Mouse (Mus musculus): ENCODE measurements around the gene Gas7. TPM values are rescaled to one million over a fixed set of nuclear protein-coding genes. Genes with fewer than 3 reads are reported as not detected.

The Gas7 gene
- polyA plus RNA-seq, 1 experiment from 2014 or later, result 10.2 TPM

GRCm38 (mm10) chr11:67515020-67515911 is 60.0 kb downstream of the Gas7 start:
- H3K27ac ChIP-seq, result peak overlapping the region; percentile 80
- no peaks in the 10 kb centered on the region for H3K27me3 ChIP-seq (ENCODE audit: insufficient read depth, low read length)
- H3K9me3 ChIP-seq (replicated peaks; ENCODE audit: low read length), result no peaks in the 10 kb centered on the region
- WGBS, result 17% methylated on average over 5 of the region's 5 CpGs
- H3K4me3 ChIP-seq (replicated peaks; ENCODE audit: low read depth, low read length), result no peak overlapping the region
- ATAC-seq (replicated peaks; ENCODE audit: low FRiP score, low read depth) (peak; percentile 89), DNase-seq (ENCODE audit: low spot score) (peak; percentile 65)
- no peaks in the 10 kb centered on the region for H3K36me3 ChIP-seq (ENCODE audit: insufficient read depth, low read length)
- TF ChIP-seq CTCF (IDR thresholded peaks at IDR 0.05; ENCODE audit: low read depth), result no peak
- no peak overlapping the region for H3K4me2 ChIP-seq (ENCODE audit: low read length)
- no peak overlapping the region for H3K9ac ChIP-seq (ENCODE audit: low read depth, low read length)
- peaks cover 12% of the 10 kb centered on the region; the same call in 1 of the 2 replicates for H3K4me1 ChIP-seq (replicated peaks; ENCODE audit: insufficient read depth, low read length)

- Histone ChIP-seq H3K27me3 (ENCODE audit: insufficient read depth, low read length) (no peaks in the 10 kb centered on the region), H3K27ac (peak overlapping the region; percentile 80), H3K9ac (ENCODE audit: low read depth, low read length) (no peak overlapping the region), H3K36me3 (ENCODE audit: insufficient read depth, low read length) (no peaks in the 10 kb centered on the region), H3K4me2 (ENCODE audit: low read length) (no peak overlapping the region), H3K9me3 (replicated peaks; ENCODE audit: low read length) (no peaks in the 10 kb centered on the region), H3K4me1 (replicated peaks; ENCODE audit: insufficient read depth, low read length) (peaks cover 12% of the 10 kb centered on the region; the same call in 1 of the 2 replicates), H3K4me3 (replicated peaks; ENCODE audit: low read depth, low read length) (no peak overlapping the region)
- no peak for DNase-seq (ENCODE audit: low spot score)
- 36% methylated on average over 3 of the region's 3 CpGs for WGBS
- ATAC-seq (replicated peaks; ENCODE audit: low FRiP score, low read depth), result no peak; the same call in 1 of the 2 replicates
- TF ChIP-seq CTCF (IDR thresholded peaks at IDR 0.05; ENCODE audit: low read depth), result no peak
Observed at GRCm38 (mm10) chr11:67515912-67516305, 60.7 kb downstream of the Gas7 start.

GRCm38 (mm10) chr11:67517748-67518147 is 62.5 kb downstream of the Gas7 start:
- H3K4me1 ChIP-seq (replicated peaks; ENCODE audit: insufficient read depth, low read length), result peaks cover 12% of the 10 kb centered on the region; the same call in 1 of the 2 replicates
- no peak for ATAC-seq (replicated peaks; ENCODE audit: low FRiP score, low read depth)
- H3K36me3 ChIP-seq (ENCODE audit: insufficient read depth, low read length), result no peaks in the 10 kb centered on the region
- no peaks in the 10 kb centered on the region for H3K27me3 ChIP-seq (ENCODE audit: insufficient read depth, low read length)
- no peak for DNase-seq (ENCODE audit: low spot score)
- TF ChIP-seq CTCF (IDR thresholded peaks at IDR 0.05; ENCODE audit: low read depth), result peak; percentile 41; the same call in 1 of the 2 replicates
- no peak overlapping the region for H3K9ac ChIP-seq (ENCODE audit: low read depth, low read length)
- no peak overlapping the region for H3K27ac ChIP-seq
- 55% methylated on average over 2 of the region's 2 CpGs for WGBS
- no peaks in the 10 kb centered on the region for H3K9me3 ChIP-seq (replicated peaks; ENCODE audit: low read length)
- H3K4me3 ChIP-seq (replicated peaks; ENCODE audit: low read depth, low read length), result no peak overlapping the region
- no peak overlapping the region for H3K4me2 ChIP-seq (ENCODE audit: low read length)

DNA sequence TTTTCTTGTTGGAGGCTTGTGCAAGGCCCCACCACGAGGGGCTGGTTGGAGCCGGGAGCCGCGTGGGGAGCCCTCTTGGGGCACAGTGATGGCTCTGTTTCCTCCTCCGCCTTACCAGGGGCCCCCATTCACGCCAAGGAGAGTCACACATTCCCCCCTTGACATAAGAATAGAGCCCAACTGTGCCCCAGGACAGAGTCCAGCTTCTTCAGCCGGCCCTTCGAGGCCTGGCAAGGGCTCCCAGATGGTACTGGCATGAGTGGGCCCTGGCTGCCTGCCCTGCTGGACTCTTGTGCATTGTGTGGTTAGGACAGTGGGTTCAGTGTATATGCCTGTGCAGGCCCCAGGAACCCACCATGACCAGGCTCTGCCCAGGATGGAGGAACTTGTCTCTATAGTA is 63.7 kb downstream of the Gas7 start:
- no peaks in the 10 kb centered on the region for H3K9me3 ChIP-seq (replicated peaks; ENCODE audit: low read length)
- DNase-seq (ENCODE audit: low spot score) (no peak), ATAC-seq (replicated peaks; ENCODE audit: low FRiP score, low read depth) (no peak)
- no peaks in the 10 kb centered on the region for H3K36me3 ChIP-seq (ENCODE audit: insufficient read depth, low read length)
- no peak overlapping the region for H3K4me3 ChIP-seq (replicated peaks; ENCODE audit: low read depth, low read length)
- no peak overlapping the region for H3K27ac ChIP-seq
- H3K27me3 ChIP-seq (ENCODE audit: insufficient read depth, low read length), result no peaks in the 10 kb centered on the region
- 85% methylated on average over 8 of the region's 8 CpGs for WGBS
- H3K9ac ChIP-seq (ENCODE audit: low read depth, low read length), result no peak overlapping the region
- peaks cover 16% of the 10 kb centered on the region; the same call in 1 of the 2 replicates for H3K4me1 ChIP-seq (replicated peaks; ENCODE audit: insufficient read depth, low read length)
- TF ChIP-seq CTCF (IDR thresholded peaks at IDR 0.05; ENCODE audit: low read depth), result no peak
- no peak overlapping the region for H3K4me2 ChIP-seq (ENCODE audit: low read length)

DNA sequence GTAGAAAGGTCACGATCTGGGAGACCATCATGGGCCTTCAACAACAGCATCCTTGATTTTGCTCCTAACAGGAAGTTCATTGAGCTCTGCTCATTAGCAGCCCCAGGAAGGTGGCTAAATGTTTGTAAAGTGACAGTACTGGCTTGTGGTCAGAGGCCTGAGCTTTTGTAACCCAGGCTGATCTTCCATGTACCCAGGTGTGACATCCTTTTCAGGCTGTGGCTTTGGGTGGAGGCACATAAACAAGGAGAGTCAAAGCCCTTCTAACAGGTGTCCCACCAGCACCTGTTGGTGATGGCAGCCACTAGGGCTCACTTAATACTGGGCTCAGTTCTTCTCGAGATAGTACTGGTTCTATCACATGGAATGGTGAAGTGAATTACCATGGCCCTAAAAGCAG is 67.4 kb downstream of the Gas7 start:
- 89% methylated on average over 2 of the region's 2 CpGs for WGBS
- TF ChIP-seq CTCF (IDR thresholded peaks at IDR 0.05; ENCODE audit: low read depth), result no peak
- ATAC-seq (replicated peaks; ENCODE audit: low FRiP score, low read depth) (no peak), DNase-seq (ENCODE audit: low spot score) (no peak)
- H3K27me3 ChIP-seq (ENCODE audit: insufficient read depth, low read length), result no peaks in the 10 kb centered on the region
- no peak overlapping the region for H3K27ac ChIP-seq
- H3K4me3 ChIP-seq (replicated peaks; ENCODE audit: low read depth, low read length), result no peak overlapping the region
- H3K4me2 ChIP-seq (ENCODE audit: low read length), result no peak overlapping the region
- peaks cover 16% of the 10 kb centered on the region for H3K4me1 ChIP-seq (replicated peaks; ENCODE audit: insufficient read depth, low read length)
- H3K36me3 ChIP-seq (ENCODE audit: insufficient read depth, low read length), result no peaks in the 10 kb centered on the region
- H3K9me3 ChIP-seq (replicated peaks; ENCODE audit: low read length), result no peaks in the 10 kb centered on the region
- H3K9ac ChIP-seq (ENCODE audit: low read depth, low read length), result no peak overlapping the region

- Histone ChIP-seq H3K4me1 (replicated peaks; ENCODE audit: insufficient read depth, low read length) (peaks cover 16% of the 10 kb centered on the region), H3K27ac (peak overlapping the region; percentile 44; the same call in 1 of the 2 replicates), H3K4me3 (replicated peaks; ENCODE audit: low read depth, low read length) (no peak overlapping the region), H3K27me3 (ENCODE audit: insufficient read depth, low read length) (no peaks in the 10 kb centered on the region), H3K4me2 (ENCODE audit: low read length) (no peak overlapping the region), H3K9me3 (replicated peaks; ENCODE audit: low read length) (no peaks in the 10 kb centered on the region), H3K9ac (ENCODE audit: low read depth, low read length) (no peak overlapping the region), H3K36me3 (ENCODE audit: insufficient read depth, low read length) (no peaks in the 10 kb centered on the region)
- ATAC-seq (replicated peaks; ENCODE audit: low FRiP score, low read depth) (no peak), DNase-seq (ENCODE audit: low spot score) (peak; percentile 55)
- WGBS, result 29% methylated on average over 3 of the region's 3 CpGs
- TF ChIP-seq CTCF (IDR thresholded peaks at IDR 0.05; ENCODE audit: low read depth), result no peak
Observed at GRCm38 (mm10) chr11:67523806-67524205, 68.6 kb downstream of the Gas7 start.

Measured in kidney, postnatal 0 days (tissue).